Mouse (Mus musculus): ENCODE measurements around the gene 2210011C24Rik. TPM values are rescaled to one million over a fixed set of nuclear protein-coding genes. Genes with fewer than 3 reads are reported as not detected.
"Not testable (repeated sequence)": the region's sequence is repeated elsewhere in the genome, so short reads cannot be mapped to it uniquely, and the experiment has no call there.

2210011C24Rik gene
- polyA plus RNA-seq, 1 experiment: 6.1 TPM

GRCm38 (mm10) chr8:84008362-84008761 is 3.6 kb downstream of the 2210011C24Rik start:
- no peaks in the 10 kb centered on the region for H3K79me2 ChIP-seq (ENCODE audit: control insufficient read depth, insufficient read depth)
- H3K27me3 ChIP-seq (ENCODE audit: control insufficient read depth, insufficient read depth, insufficient read length): peaks cover 8% of the 10 kb centered on the region
- no peaks in the 10 kb centered on the region for H3K36me3 ChIP-seq (ENCODE audit: control insufficient read depth, insufficient read depth)
- H3K4me2 ChIP-seq (ENCODE audit: low read depth): no peak overlapping the region
- TF ChIP-seq REST (IDR thresholded peaks at IDR 0.05; ENCODE audit: insufficient read depth, insufficient read length) (no peak), CEBPB (IDR thresholded peaks at IDR 0.05; ENCODE audit: insufficient read depth, poor library complexity, severe bottlenecking) (no peak), E2F4 (IDR thresholded peaks at IDR 0.05; ENCODE audit: insufficient read depth) (no peak), MYOD1 (IDR thresholded peaks at IDR 0.05; ENCODE audit: control insufficient read depth in 1 of 3, insufficient read length in 2 of 3, low read depth in 2 of 3) (no peak), MYOG (IDR thresholded peaks at IDR 0.05; ENCODE audit: control insufficient read depth in 1 of 3, insufficient read depth in 1 of 3, insufficient read length in 2 of 3, low read depth in 2 of 3) (no peak), TCF3 (IDR thresholded peaks at IDR 0.05; ENCODE audit: insufficient read length, low read depth) (no peak), MAX (IDR thresholded peaks at IDR 0.05; ENCODE audit: low read depth) (no peak), TCF12 (IDR thresholded peaks at IDR 0.05; ENCODE audit: insufficient read depth, poor library complexity, severe bottlenecking) (no peak)
- H3ac ChIP-seq (ENCODE audit: control insufficient read depth, insufficient read length): no peak overlapping the region
- H3K4me3 ChIP-seq: no peak overlapping the region

GRCm38 (mm10) chr8:84005502-84005901 is 6.5 kb downstream of the 2210011C24Rik start:
- not testable (repeated sequence) for H3K27me3 ChIP-seq (ENCODE audit: control insufficient read depth, insufficient read depth, insufficient read length); H3K79me2 ChIP-seq (ENCODE audit: control insufficient read depth, insufficient read depth); H3ac ChIP-seq (ENCODE audit: control insufficient read depth, insufficient read length); H3K36me3 ChIP-seq (ENCODE audit: control insufficient read depth, insufficient read depth)
- peak overlapping the region; percentile 92 for H3K4me2 ChIP-seq (ENCODE audit: low read depth)
- peak overlapping the region; percentile 30 for H3K4me3 ChIP-seq

DNA sequence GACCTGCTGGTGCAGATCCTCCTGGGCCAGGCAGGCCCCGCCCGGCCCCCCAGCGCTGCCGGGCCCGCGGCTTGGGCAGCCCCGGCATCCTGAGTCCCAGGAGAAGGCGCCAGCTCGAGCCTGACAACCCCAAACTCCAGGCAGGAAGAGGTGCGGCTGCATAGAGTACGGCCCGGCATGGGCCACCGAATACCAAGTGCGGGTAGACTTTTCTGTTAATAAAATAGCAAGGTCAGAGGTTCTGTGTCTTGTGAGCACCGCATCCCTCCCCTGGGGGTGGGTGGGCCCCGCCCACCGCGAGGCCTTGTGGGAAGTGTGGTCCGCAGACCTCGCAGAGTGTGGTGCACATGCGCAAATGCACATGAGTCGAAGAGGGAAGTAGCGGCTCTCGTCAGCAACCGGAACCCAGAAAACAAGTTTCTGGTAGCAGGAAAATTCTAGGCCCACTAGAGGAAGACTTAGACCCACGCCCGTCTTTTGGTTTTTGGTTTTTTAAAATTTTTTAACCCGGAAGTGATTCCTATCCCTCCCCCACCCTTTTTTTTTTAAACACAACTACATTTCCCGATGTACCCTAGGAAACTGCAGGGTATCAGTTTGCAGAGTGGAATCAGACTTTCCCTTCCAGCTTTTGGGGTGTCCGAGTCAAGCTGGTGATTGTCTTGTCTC is 7.3 kb downstream of the 2210011C24Rik start:
- Histone ChIP-seq H3K79me2 (ENCODE audit: control insufficient read depth, insufficient read depth) (no peaks in the 10 kb centered on the region), H3K27me3 (ENCODE audit: control insufficient read depth, insufficient read depth, insufficient read length) (no peaks in the 10 kb centered on the region), H3ac (ENCODE audit: control insufficient read depth, insufficient read length) (peak overlapping the region; percentile 19), H3K4me2 (ENCODE audit: low read depth) (peak overlapping the region; percentile 92), H3K4me3 (peak overlapping the region; percentile 30), H3K36me3 (ENCODE audit: control insufficient read depth, insufficient read depth) (no peaks in the 10 kb centered on the region)
- peak; percentile 68 for TF ChIP-seq POLR2AphosphoS2 (IDR thresholded peaks at IDR 0.05; ENCODE audit: insufficient read length, low read depth)
- peak; percentile 47 for TF ChIP-seq POLR2A (IDR thresholded peaks at IDR 0.05; ENCODE audit: insufficient read length, low read depth)
- no peak for TF ChIP-seq TCF3 (IDR thresholded peaks at IDR 0.05; ENCODE audit: insufficient read length, low read depth)
- TF ChIP-seq SRF (IDR thresholded peaks at IDR 0.05; ENCODE audit: control insufficient read depth, insufficient read length, low read depth): peak; percentile 44

- TF ChIP-seq TCF12 (IDR thresholded peaks at IDR 0.05; ENCODE audit: insufficient read depth, poor library complexity, severe bottlenecking) (no peak), E2F4 (IDR thresholded peaks at IDR 0.05; ENCODE audit: insufficient read depth) (no peak), SRF (IDR thresholded peaks at IDR 0.05; ENCODE audit: control insufficient read depth, insufficient read length, low read depth) (no peak), USF1 (IDR thresholded peaks at IDR 0.05; ENCODE audit: low read depth) (no peak), POLR2AphosphoS2 (IDR thresholded peaks at IDR 0.05; ENCODE audit: insufficient read length, low read depth) (no peak), REST (IDR thresholded peaks at IDR 0.05; ENCODE audit: insufficient read depth, insufficient read length) (no peak), CEBPB (IDR thresholded peaks at IDR 0.05; ENCODE audit: insufficient read depth, poor library complexity, severe bottlenecking) (no peak), TCF3 (IDR thresholded peaks at IDR 0.05; ENCODE audit: insufficient read length, low read depth) (no peak), MAX (IDR thresholded peaks at IDR 0.05; ENCODE audit: low read depth) (no peak), POLR2A (IDR thresholded peaks at IDR 0.05; ENCODE audit: insufficient read length, low read depth) (no peak), MYOD1 (IDR thresholded peaks at IDR 0.05; ENCODE audit: control insufficient read depth in 1 of 3, insufficient read length in 2 of 3, low read depth in 2 of 3) (no peak), MYOG (IDR thresholded peaks at IDR 0.05; ENCODE audit: control insufficient read depth in 1 of 3, insufficient read depth in 1 of 3, insufficient read length in 2 of 3, low read depth in 2 of 3) (no peak)
- no peaks in the 10 kb centered on the region for H3K27me3 ChIP-seq (ENCODE audit: control insufficient read depth, insufficient read depth, insufficient read length)
Observed at GRCm38 (mm10) chr8:84003612-84004246, 8.2 kb downstream of the 2210011C24Rik start.

GRCm38 (mm10) chr8:84002957-84003611 is 8.9 kb downstream of the 2210011C24Rik start:
- H3ac ChIP-seq (ENCODE audit: control insufficient read depth, insufficient read length): no peak overlapping the region
- no peaks in the 10 kb centered on the region for H3K36me3 ChIP-seq (ENCODE audit: control insufficient read depth, insufficient read depth)
- peak overlapping the region; percentile 30 for H3K4me3 ChIP-seq
- H3K79me2 ChIP-seq (ENCODE audit: control insufficient read depth, insufficient read depth): no peaks in the 10 kb centered on the region
- no peaks in the 10 kb centered on the region for H3K27me3 ChIP-seq (ENCODE audit: control insufficient read depth, insufficient read depth, insufficient read length)
- TF ChIP-seq POLR2AphosphoS2 (IDR thresholded peaks at IDR 0.05; ENCODE audit: insufficient read length, low read depth) (no peak), TCF12 (IDR thresholded peaks at IDR 0.05; ENCODE audit: insufficient read depth, poor library complexity, severe bottlenecking) (no peak), MYOD1 (IDR thresholded peaks at IDR 0.05; ENCODE audit: control insufficient read depth in 1 of 3, insufficient read length in 2 of 3, low read depth in 2 of 3) (no peak), POLR2A (IDR thresholded peaks at IDR 0.05; ENCODE audit: insufficient read length, low read depth) (no peak), SRF (IDR thresholded peaks at IDR 0.05; ENCODE audit: control insufficient read depth, insufficient read length, low read depth) (no peak), MAX (IDR thresholded peaks at IDR 0.05; ENCODE audit: low read depth) (no peak), MYOG (IDR thresholded peaks at IDR 0.05; ENCODE audit: control insufficient read depth in 1 of 3, insufficient read depth in 1 of 3, insufficient read length in 2 of 3, low read depth in 2 of 3) (no peak), REST (IDR thresholded peaks at IDR 0.05; ENCODE audit: insufficient read depth, insufficient read length) (no peak), E2F4 (IDR thresholded peaks at IDR 0.05; ENCODE audit: insufficient read depth) (no peak), USF1 (IDR thresholded peaks at IDR 0.05; ENCODE audit: low read depth) (no peak), TCF3 (IDR thresholded peaks at IDR 0.05; ENCODE audit: insufficient read length, low read depth) (no peak), CEBPB (IDR thresholded peaks at IDR 0.05; ENCODE audit: insufficient read depth, poor library complexity, severe bottlenecking) (no peak)
- H3K4me2 ChIP-seq (ENCODE audit: low read depth): peak overlapping the region; percentile 92

More at GRCm38 (mm10) chr8:84003612-84004246, 8.2 kb downstream of the 2210011C24Rik start:
- H3K36me3 ChIP-seq (ENCODE audit: control insufficient read depth, insufficient read depth): no peaks in the 10 kb centered on the region
- H3K4me3 ChIP-seq: peak overlapping the region; percentile 30
- H3K79me2 ChIP-seq (ENCODE audit: control insufficient read depth, insufficient read depth): no peaks in the 10 kb centered on the region
- H3ac ChIP-seq (ENCODE audit: control insufficient read depth, insufficient read length): peak overlapping the region; percentile 19
- H3K4me2 ChIP-seq (ENCODE audit: low read depth): peak overlapping the region; percentile 92
